Mouse (Mus musculus) retina, postnatal 1 day (tissue): ENCODE data around the gene Npnt.

Source experiments
- DNase-seq: peaks from one replicate; pipeline ENCODE4 v3.0.0-alpha.2; 2012

The Npnt gene

DNA sequence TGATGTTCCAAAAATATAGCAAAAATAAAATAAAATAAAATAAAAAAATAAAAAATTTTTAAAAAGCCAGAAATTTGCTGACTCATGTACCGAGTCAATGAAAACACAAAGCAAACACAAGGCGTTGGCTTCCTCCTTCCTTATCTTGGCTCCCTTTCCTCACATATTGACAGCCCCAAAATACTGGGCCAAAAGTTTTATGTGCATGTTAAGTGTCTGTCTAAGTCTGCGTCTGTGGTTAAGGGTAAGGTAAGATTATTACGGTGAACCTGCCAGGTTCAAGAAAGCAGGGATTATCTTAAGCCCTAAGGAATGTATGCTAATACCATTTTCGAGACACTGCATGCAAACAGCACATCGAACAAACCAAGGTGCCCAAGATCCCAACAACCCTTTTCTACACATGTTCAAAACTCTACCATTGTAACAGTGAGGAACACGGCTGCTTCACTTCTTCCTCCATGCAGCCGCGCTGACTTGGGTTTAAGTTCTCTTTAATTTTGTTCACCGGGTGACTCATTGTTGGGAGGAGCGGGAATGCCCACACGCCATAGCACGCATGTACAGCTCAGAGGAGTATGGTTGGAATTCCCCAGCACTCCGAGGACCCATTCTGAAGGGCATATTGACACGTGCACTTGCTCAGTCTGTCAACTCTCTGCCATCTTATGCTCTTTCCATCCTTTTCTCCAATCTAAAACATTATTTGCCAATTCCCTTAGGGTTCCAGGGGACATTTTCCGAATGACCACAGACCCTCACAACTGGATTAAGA is 62.8 kb downstream of the Npnt start:
- no peak for DNase-seq

DNA sequence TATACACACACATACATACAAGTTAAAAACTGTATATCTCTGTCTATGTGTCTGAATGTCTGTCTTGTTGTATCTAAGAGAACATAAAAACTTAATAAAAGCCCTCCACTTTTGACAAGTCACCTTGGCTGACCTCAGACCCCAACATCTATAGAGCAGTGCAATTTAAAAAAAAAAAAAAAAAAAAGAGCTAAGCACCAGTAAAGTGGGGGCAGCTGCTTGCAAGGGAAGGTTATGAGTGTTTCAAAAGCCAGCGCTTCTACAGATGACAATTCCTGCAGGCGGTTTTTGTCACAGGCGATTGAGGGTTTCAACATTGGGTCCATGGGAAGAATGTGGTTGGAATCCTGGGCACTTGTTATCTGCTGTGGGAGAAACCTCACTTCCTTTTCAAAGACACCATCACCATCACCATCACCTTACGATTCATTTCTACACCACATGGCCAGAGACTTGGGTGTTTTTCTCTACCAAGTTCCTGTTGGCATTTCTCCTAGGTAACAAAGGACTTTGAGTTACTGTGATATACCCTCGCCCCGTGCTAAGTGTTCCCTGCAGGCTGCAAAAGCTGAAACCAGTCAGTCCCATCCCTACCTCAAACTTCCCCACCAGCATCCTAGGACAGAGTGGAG is 63.6 kb downstream of the Npnt start:
- no peak for DNase-seq

DNA sequence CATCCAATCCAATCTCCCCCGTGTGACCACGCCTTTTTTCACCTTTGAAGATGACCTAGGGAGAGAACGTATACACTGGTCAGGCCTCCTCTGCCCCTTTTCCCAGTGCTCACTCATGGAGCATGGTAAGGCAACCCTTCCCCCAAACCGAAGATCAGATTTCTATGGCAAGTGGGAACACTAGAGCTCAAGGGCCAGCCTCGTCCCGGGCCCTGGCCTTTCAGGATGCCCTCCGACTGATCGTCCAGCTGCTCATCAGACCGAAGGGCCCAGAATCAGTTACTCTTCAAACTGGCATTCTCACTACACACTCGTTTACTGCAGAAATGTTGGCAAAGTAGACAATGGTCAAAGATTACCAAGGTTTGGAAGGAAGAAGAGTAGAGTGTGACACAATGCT is 65.6 kb downstream of the Npnt start:
- DNase-seq, result no peak

DNA sequence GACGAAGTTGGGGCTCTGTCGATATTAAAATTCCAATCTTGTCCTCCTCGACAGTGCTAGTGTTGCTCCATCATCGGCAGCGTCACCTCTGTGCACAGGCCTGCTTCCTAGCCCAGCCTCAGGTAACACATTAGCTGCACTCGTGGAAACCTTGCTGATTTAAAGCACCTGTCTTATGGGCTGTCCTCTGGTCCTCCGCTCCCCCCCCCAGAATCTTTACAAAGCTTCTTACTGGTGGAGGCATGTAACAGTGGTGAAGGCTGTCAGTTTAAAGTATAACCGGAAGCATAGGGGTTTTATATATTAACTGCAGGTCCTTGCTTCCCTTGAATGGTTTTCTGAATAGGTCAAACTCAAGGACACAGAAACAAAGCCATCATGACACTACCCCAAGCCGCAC is 66.8 kb downstream of the Npnt start:
- no peak for DNase-seq

DNA sequence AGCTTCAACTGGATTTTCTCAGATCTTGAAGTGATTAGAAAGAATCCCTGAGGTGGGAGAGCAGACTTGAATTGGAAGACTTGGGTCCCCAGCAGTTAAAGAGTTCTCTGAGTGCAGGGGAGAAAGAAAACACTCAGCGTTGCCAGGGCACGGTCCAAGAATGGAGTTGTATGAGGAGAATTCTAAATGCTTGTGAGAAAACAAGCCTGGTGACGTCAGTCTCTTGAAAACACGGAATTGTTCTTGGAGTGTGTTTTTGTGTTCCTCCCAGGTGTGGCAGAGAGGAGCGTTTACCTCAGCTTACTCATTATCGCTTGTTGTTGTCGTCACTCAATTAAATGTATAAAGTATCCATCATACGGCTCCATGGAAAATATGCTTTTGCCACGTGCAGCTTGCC is 69.3 kb downstream of the Npnt start:
- no peak for DNase-seq

GRCm38 (mm10) chr3:132880361-132880760 is 69.7 kb downstream of the Npnt start:
- DNase-seq, result no peak

DNA sequence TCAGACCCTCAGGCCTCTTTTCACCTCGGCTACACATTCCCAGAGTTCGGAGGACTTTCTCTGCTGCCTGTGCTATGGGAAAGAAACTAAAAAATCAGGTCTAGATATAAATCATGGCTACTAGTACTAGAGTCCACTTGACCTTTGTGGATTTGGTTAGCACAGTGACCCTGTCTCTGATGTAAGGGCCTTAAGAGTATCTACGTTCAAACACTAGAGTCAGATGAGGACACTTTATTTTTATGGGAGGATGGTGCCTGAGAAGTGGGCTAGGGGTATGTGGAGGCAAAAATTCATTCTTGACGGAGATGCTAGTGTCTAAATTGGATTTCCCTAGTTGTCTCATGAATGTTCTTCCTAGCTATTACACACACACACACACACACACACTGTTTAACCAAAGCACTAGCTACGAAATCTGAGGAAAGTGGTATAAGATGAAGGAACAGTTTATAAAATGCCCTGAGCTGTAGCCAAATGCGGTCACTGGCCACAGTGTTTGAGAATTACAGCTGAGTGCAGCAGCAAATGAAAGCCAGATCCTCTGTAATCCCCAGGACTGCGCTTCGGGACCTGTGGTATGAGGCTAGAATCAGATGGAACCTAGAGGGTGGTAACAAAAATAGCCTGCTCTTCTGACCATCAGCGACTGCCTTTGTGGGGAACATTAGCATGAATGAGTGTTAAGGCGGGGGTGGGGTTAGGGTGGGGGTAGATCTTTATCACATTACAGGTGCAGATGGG is 73.0 kb downstream of the Npnt start:
- no peak for DNase-seq

DNA sequence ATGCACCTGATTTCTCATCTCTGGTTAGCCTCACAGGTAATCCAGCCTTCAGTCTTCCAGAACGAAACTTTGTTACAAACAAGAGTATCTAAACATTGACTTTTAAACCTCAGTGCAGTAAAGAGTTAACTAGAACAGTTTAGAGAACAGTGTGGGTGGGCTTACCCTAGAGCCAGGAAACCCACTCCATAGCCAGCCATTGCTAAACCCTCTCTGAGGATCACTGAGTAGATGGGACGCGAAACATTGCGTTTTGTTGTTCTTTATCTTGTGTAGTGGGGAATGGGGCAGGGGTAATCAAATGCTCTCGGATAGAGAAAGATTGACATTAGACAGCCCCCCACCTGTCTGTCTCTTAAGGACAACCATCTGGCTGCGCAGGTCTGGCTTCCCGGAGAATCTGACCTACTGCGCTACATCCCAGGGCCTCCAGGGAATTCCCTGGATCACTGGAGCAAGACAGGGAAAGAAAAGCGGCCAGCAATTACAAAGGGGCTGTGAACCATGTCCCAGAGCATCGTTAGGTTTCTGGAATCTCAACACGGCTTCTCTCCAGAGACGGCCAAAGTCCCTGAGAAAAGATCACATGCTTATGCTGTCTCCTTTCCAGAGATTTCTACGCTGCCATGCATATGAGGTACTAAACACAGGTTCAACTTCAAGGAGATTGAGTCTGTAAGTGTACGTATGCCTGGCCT is 73.9 kb downstream of the Npnt start:
- peak; percentile 27 for DNase-seq

DNA sequence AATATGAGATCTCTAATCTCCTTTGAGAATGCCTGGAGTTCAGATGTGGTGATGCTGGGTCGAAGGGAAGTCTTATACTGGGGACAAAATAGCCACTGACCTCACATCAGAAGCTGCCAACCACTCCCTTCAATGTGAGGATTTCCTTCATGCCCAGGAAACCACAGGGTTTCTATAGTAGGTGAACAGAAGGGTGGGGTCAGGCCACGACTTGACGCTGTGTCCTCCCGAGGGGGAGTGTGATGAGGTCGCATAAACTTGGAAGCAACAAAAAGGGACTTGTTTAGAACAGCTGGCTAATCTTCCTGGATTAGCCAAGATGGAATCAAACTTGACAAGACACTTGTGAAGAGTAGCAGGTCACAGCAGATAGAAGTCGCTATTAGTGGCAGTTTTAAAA is 76.8 kb downstream of the Npnt start:
- peak; percentile 30 for DNase-seq

DNA sequence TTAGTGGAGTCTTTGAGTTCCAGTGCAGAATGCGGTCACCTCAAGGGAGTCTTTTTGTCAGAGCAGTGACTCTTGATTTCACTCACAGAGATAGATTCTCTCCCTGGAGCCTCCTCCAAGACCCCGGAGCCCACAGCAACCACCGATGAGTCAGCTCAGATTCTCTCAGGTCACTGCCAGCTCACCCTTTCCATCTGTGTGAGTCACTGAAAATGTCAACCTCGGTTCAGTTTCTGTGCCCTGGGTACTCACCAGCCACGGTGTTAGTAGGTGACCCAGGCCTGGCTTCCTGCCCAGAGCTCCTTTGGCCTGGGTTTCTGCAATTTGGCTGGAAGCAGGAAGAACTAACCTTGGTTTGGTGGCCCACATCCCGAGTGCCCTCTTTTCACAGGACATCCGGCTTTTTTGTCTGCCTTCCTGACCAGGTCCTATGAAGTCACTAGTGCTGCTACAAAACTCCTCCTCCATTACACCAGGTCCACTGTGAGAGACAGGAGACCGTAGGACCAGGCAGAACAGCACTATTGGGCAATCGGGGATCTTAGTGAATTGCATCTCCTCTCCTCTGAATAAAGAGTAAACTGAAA is 78.7 kb downstream of the Npnt start:
- no peak for DNase-seq

- no peak for DNase-seq
Observed at GRCm38 (mm10) chr3:132870079-132870478, 80.0 kb downstream of the Npnt start.

DNA sequence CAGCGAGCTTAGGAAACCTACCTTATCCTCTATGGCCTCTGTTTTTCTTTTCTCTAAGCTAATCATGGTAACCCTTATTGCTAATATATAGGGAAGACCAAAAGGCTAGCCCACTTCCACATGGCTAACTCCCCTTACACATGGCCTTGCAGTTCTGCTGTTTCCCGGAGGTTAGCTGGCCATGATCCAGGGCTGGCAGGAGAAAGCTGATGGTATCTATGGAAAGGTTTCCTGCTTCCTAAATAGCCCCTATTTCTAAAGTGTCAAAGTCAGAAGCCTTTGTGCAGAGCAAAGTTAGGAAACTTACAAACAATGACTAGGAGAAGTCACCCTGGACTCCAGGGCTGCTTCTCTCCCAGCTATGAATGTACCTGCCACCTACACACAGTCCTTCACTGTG is 81.3 kb downstream of the Npnt start:
- DNase-seq, result no peak

DNA sequence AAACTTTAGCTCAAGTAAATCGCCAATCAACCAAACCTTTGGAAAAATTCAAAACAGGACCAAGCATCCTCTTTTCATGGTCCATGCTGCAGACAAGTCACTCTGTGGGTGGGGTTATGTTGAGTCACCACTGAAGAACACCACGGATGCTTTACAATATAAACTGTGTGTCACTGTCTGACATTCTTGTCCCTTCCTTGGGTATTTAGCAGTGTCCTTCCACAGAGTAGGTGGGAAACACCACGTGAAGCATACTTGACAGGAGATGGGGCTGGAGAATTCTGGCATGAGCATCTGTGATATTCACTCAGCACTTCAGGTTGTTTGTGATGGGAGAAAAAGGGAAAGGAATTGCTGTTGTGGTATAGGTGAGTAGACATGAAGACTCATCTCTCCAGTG is 83.1 kb downstream of the Npnt start:
- DNase-seq, result no peak

DNA sequence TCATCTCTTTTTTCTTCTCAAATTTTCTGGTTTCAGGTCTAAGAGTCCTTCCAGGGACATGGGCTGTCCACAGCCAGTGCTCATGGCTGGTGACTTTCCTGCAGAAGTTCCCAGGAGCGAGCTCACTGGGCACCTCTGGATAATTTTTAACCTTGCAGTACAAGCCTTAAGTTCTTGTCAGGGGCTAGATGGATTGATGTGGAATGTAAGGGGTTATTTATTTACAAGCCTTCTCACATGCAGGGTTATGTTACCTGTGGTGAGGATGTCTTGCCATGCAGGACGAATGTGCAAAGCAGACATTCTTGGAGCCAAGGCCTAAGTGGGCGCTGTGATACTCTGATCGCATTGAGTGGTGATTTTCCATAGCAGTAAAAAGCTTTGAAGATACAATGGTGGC is 84.5 kb downstream of the Npnt start:
- DNase-seq, result no peak

DNA sequence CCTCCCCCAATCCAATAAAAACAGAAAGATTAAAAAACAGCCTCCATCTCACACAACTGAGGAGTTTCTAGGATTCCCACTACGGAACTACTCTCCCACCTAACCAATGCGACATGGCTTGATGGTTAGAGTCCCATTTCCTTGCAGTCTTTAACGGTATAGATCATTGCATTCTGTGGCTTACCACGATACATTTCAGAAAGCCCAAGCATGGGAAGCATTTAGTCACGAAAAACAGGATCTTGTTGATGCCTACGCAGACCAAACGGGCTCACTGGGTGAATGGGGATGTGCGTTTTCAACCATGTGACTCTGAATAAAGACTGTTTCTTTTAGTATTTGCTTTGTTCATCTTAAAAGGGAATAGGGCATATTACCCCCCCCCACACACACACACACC is 85.1 kb downstream of the Npnt start:
- DNase-seq, result no peak

DNA sequence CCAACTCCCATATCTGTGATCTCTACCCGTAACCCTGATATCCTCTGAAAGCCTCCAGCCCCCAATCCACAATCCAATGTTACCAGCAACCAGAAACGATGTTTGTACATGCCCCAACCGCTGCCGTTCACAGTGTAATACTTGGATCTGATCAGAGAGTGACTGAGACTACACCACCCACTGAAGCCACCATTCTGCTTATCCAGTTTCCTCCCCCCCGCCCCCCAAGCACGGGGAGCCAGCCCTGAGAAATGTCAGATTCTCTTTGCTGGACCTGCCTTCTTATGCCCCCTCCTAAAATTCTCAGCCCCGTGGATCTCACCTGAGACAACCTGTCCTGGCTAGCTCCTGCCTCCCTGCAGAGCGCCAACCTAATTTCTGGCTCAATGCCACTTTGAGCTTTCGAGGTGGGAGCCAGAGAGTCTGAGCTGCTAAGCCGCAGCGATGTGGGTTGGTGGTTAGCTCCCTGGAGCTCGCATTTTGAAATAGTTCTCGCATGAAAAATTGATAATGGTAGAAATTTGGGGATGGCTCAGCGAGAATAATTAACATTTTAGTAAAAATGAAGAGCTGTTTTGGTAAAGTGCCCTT is 85.7 kb downstream of the Npnt start:
- DNase-seq, result peak; percentile 17

GRCm38 (mm10) chr3:132863843-132864242 is 86.2 kb downstream of the Npnt start:
- DNase-seq, result no peak

DNA sequence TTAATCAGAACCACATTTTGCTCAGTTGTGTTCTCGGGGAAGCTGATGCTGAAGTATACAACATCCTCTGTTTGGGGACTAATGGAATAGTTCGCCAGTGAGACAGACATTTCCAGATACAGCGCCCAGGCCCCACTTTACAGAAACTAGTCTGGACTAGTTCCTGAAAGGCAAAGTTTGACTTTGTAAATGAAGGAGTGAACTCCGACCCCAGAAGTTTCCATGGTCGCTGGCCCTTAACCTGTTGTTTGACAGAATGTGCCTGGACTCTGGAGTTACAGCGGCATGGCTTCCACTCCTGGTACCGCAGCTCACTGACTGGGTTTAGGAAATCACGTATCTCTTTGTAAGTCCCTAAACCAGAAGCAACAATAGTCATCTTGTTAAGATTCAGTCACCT is 89.3 kb downstream of the Npnt start:
- no peak for DNase-seq

DNA sequence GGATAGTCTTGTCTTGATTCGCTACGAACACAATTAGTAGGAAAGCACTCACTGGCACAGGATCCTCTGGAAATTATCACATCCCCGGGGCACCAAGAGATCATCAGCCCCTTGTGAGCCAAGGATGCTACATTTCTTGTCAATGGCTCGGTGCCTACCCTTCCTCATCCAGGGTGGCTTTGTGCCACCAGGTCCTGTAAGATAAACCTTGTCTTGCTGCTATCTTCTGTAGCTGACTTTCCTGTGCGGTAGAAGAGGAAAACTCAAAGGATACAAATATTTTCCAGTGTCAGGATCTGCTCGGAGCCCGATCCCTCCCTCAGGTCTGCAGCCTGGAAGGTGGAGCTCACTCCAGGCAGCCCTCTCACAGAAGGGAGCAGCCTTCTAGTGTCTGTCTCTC is 90.5 kb downstream of the Npnt start:
- no peak for DNase-seq

DNA sequence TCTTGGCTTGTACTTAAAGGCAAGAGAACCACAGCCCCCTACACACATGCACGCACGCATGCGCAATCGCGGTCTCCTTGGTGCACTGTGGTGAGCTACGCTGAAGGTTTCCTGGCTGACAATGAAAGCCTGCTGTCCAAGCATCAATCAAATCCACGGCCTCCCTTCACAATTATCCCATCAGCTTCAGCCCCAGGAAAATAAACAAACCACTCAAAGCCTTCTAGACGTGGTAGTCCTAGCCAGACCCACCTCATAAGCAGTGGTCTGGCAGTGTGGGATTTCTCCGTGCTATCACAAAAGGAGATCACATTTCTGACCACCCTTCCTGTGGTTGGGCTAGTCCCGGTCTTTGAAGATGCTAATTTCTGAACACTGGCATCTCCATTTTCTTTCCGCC is 91.2 kb downstream of the Npnt start:
- no peak for DNase-seq

GRCm38 (mm10) chr3:132856651-132857050 is 93.4 kb downstream of the Npnt start:
- peak; percentile 21 for DNase-seq

- no peak for DNase-seq
Observed at GRCm38 (mm10) chr3:132855458-132856212, 94.5 kb downstream of the Npnt start.
